Mouse (Mus musculus) stomach, embryonic 14.5 days (tissue): ENCODE measurements around the gene Slc44a2. TPM values are rescaled to one million over a fixed set of nuclear protein-coding genes. Genes with fewer than 3 reads are reported as not detected.

Experiments
- ATAC-seq: fragments of 200-750 bp; cut with Nextera tagmentation; 2 replicates; pipeline ENCODE4 v1.8.0; 2017; ENCODE audit warnings: low read depth, moderate TSS enrichment; ENCODE audit not compliant: insufficient number of reproducible peaks, insufficient read depth, low FRiP score
- H3K27ac ChIP-seq: fragments of 300-500 bp; sonication (generic); 2 replicates; pipeline ENCODE4 v1.5.1; 2014; ENCODE audit warnings: mild to moderate bottlenecking, low read length, moderate library complexity, mixed read lengths
- H3K27me3 ChIP-seq: fragments of 300-500 bp; sonication (generic); 2 replicates; pipeline ENCODE4 v1.6.1; 2014; ENCODE audit warnings: low read length, control low read depth, mixed read lengths; ENCODE audit not compliant: control insufficient read depth, insufficient read depth
- H3K36me3 ChIP-seq: fragments of 300-500 bp; sonication (generic); 2 replicates; pipeline ENCODE4 v1.6.1; 2014; ENCODE audit warnings: mild to moderate bottlenecking, control low read depth, low read length, moderate library complexity, mixed read lengths; ENCODE audit not compliant: control insufficient read depth, insufficient read depth
- H3K4me1 ChIP-seq: fragments of 300-500 bp; sonication (generic); 2 replicates; pipeline ENCODE4 v1.6.1; 2014; ENCODE audit warnings: low read length, control low read depth, mixed read lengths; ENCODE audit not compliant: control insufficient read depth, insufficient read depth
- H3K4me2 ChIP-seq: fragments of 300-500 bp; sonication (generic); replicated peaks from 2 replicates; pipeline ENCODE4 v1.6.1; 2014; ENCODE audit warnings: low read depth, low read length, control low read depth
- H3K4me3 ChIP-seq: fragments of 300-500 bp; sonication (generic); 2 replicates; pipeline ENCODE4 v1.5.1; 2014; ENCODE audit warnings: low read depth, low read length, control low read depth
- H3K9ac ChIP-seq: fragments of 300-500 bp; sonication (generic); replicated peaks from 2 replicates; pipeline ENCODE4 v1.6.1; 2014; ENCODE audit warnings: low read depth, mild to moderate bottlenecking, control low read depth, low read length, moderate library complexity, mixed read lengths
- H3K9me3 ChIP-seq: fragments of 300-500 bp; sonication (generic); 2 replicates; pipeline ENCODE4 v1.6.1; 2016; ENCODE audit warnings: low read depth, low read length, control low read depth; ENCODE audit not compliant: control insufficient read depth
- WGBS: fragments of 180-500 bp; shearing (Covaris S2); extraction: QIAGEN DNeasy Blood & Tissue Kit; methylation state at CpG from one replicate; pipeline ENCODE4 v1.1.7; 2014; 5-methylcytosine and 5-hydroxymethylcytosine counted together
- polyA plus RNA-seq: library from polyadenylated mRNA; unstranded; fragments of >200 nt; fragmentation: Nextera tagmentation; extraction: Ambion mirVana; gene quantifications from 2 replicates; pipeline ENCODE4 v1.2.1, GENCODE M21; 2014

The Slc44a2 gene
- polyA plus RNA-seq, 1 experiment from 2014 or later = 122 TPM

DNA sequence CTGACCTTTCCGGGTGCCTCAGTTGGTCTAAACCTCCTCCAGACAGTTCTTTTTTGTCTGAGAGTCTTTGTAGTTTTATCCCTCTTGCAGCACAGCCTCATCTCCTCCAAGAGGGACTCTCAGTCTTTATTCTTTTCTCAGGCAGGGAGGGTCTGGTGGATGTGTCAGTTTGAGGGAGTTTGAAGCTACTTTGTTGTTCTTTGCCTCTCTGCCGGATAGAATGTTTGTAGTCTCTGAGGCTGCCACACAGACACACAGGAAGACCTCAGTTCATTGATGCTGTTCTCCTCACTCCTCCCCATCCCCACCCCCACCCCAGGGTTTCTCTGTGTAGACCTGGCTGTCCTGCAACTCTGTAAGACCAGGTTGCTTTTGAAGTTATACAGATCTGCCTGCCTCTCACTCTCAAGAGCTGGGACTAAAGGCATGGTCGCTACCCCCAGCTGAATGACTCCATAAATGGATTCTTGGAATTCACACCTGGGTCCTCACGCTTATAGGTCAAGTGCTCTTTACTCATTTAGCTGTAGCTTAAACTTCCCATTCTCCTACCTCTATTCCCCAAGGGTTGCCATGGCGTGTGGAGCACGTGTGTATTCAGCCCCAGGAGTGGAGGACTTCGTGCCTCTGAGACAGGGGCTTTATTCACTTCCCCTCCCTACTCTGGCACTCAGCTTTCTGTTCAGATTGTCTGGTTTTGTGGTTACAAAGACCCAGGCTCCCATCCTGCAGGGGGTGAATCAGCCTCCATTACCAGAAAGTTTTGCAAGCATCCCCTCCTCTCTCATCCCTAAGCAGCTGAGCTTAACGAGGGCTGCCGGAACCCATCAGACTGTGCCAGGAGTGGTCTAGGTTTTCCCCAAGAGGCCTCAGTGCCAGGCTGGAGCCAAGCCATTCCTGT is 11.9 kb downstream of the Slc44a2 start:
- no peaks in the 10 kb centered on the region for H3K27me3 ChIP-seq
- no peak overlapping the region for H3K4me2 ChIP-seq
- H3K9ac ChIP-seq = no peak overlapping the region
- H3K36me3 ChIP-seq = no peaks in the 10 kb centered on the region
- whole genome bisulfite sequencing = 49% methylated on average over 9 of the region's 9 CpGs
- H3K9me3 ChIP-seq = no peaks in the 10 kb centered on the region
- 0 out of 2 replicates have a peak, but pooled peaks cover 4% of the 10 kb centered on the region for H3K4me1 ChIP-seq
- ATAC-seq = no peak
- H3K4me3 ChIP-seq = no peak overlapping the region
- no peak overlapping the region for H3K27ac ChIP-seq

DNA sequence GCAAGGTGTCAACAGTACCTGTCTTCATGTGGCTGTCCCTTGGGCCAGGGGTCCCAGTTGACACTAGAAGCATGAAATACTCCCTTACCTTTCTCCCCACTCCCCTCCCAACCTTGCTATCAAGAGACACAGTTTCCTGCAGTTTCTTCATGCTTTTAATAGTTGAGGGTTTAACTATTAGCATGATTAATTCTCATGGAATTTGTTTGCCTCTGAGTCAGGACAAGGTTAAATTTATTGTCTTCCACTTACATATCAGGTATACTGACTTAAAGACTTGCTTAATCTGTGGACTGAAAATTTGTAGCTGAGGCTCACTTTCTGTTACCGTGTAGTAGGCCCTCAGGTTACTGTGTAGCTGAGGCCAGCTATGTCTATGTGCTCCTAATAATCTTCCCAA is 13.0 kb downstream of the Slc44a2 start:
- WGBS = 57% methylated on average over 1 of the region's 1 CpGs
- no peaks in the 10 kb centered on the region for H3K27me3 ChIP-seq
- ATAC-seq = no peak
- 0 out of 2 replicates have a peak, but pooled peaks cover 4% of the 10 kb centered on the region for H3K4me1 ChIP-seq
- H3K4me2 ChIP-seq = no peak overlapping the region
- no peak overlapping the region for H3K4me3 ChIP-seq
- no peak overlapping the region for H3K27ac ChIP-seq
- no peaks in the 10 kb centered on the region for H3K36me3 ChIP-seq
- no peaks in the 10 kb centered on the region for H3K9me3 ChIP-seq
- H3K9ac ChIP-seq = no peak overlapping the region

DNA sequence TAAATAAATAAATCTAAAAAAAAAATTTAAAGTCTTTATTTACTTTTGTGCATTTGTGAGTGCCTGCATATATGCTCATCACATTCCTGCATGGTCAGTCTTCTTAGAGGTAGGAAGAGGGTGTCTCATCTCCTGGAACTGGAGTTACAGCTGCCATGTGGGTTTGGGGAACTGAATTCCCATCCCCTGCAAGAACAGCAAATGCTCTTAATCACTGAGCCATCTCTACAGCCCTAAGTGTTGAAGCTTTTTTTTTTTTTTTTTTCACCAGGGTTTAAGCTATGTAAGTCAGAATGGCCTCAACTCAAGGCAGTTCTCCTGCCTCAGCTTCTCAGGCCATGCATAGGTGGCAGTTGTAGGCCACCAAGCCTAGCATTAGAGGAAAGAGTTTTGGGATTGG is 14.2 kb downstream of the Slc44a2 start:
- H3K4me3 ChIP-seq = no peak overlapping the region
- no peaks in the 10 kb centered on the region for H3K27me3 ChIP-seq
- no peaks in the 10 kb centered on the region for H3K9me3 ChIP-seq
- 0 out of 2 replicates have a peak, but pooled peaks cover 4% of the 10 kb centered on the region for H3K4me1 ChIP-seq
- H3K27ac ChIP-seq = no peak overlapping the region
- no peak for ATAC-seq
- H3K4me2 ChIP-seq = no peak overlapping the region
- H3K9ac ChIP-seq = no peak overlapping the region
- H3K36me3 ChIP-seq = no peaks in the 10 kb centered on the region; the same call in 1 of the 2 replicates

DNA sequence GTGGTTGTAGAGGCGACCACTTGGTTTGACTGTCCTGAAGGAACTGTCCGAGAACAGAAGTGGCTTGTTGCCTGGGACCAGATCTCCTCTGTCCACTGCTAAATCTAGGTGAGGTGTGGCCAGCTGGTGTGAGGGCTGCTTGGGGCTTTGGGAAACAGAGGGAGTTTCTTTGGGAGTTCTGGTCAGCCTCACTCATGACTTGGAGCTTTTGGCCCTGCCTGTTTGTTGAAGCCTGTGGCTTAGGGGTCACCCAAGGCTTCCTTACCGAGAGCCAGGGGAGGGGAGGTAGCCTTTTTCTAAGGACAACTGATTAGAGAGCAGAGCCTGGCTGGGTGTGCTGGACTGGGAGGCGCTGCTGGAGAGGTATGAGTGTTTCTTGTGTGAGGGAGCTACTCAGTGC is 14.9 kb downstream of the Slc44a2 start:
- ATAC-seq = no peak
- no peaks in the 10 kb centered on the region for H3K27me3 ChIP-seq
- 79% methylated on average over 4 of the region's 4 CpGs for WGBS
- no peak overlapping the region for H3K4me2 ChIP-seq
- H3K36me3 ChIP-seq = peaks cover 4% of the 10 kb centered on the region; the same call in 1 of the 2 replicates
- no peak overlapping the region for H3K4me3 ChIP-seq
- H3K9ac ChIP-seq = no peak overlapping the region
- H3K9me3 ChIP-seq = no peaks in the 10 kb centered on the region
- H3K4me1 ChIP-seq = no peaks in the 10 kb centered on the region
- H3K27ac ChIP-seq = no peak overlapping the region

DNA sequence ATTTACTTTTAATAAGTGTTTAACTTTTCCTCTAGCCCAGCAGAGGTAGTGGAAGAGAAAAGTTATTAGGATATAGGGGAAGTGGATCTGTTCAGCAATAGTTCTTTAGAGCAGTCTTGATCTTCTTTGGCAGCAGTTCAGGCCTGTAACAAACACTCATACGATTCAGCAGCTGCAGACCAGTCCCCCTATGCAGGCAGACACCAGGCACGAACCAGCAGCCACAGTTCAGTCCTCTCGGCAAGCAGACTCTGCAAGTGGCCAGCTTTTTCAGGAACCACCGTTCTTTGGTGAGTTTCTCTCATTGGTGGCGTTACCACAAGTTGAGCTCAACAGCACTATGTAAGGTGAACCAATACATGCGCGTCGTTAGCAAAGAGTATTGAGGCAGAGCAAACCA is 16.0 kb downstream of the Slc44a2 start:
- peaks cover 9% of the 10 kb centered on the region for H3K36me3 ChIP-seq
- ATAC-seq = no peak
- H3K4me3 ChIP-seq = no peak overlapping the region
- H3K9me3 ChIP-seq = no peaks in the 10 kb centered on the region
- H3K27ac ChIP-seq = no peak overlapping the region
- H3K9ac ChIP-seq = no peak overlapping the region
- no peaks in the 10 kb centered on the region for H3K27me3 ChIP-seq
- no peaks in the 10 kb centered on the region for H3K4me1 ChIP-seq
- H3K4me2 ChIP-seq = no peak overlapping the region
- WGBS = 77% methylated on average over 8 of the region's 8 CpGs

DNA sequence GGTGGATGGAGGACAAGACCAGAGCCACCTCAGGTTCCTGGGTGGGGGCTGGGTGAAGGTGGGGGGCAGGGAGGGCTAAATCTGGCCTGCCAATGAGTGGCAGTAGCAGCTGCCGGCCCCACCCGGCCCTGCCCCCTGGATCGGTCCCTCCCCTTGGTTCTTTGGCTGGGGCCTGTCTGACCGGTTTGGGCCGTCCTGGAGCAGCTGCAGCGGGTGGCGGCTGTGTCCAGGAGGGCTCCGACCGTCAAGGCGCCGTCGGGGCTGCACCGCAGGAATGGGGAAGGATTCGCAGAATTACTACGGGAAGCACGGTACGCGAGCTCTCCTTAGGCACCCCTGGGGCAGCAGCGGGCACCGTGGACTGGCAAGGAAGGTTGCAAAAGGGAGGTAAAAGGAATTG is 17.2 kb downstream of the Slc44a2 start:
- H3K4me1 ChIP-seq = no peaks in the 10 kb centered on the region
- peak overlapping the region; percentile 36 for H3K9ac ChIP-seq
- peak; percentile 93 for ATAC-seq
- peak overlapping the region; percentile 79 for H3K27ac ChIP-seq
- peak overlapping the region; percentile 37 for H3K4me3 ChIP-seq
- no peaks in the 10 kb centered on the region for H3K27me3 ChIP-seq
- H3K9me3 ChIP-seq = no peaks in the 10 kb centered on the region
- peak overlapping the region; percentile 32 for H3K4me2 ChIP-seq
- peaks cover 21% of the 10 kb centered on the region for H3K36me3 ChIP-seq
- WGBS = 21% methylated on average over 20 of the region's 20 CpGs

DNA sequence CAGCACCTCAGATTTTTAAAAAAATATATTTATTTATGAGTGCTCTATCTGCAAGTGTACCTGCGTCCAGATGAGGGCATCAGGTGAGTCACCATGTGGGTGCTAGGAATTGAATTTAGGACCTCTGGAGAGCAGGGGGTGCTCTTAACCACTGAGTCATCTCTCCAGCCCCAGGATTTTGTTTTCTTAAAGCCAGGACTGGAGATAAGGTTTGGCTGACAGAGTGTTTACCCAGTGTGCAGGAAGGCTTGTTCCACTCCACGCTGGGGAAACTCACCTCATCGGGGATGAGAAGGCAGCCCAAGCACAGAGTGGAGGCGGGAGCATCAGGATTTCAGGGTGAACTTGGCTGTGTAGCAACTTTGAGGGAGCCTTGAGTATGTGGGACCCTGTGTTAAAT is 19.9 kb downstream of the Slc44a2 start:
- Histone ChIP-seq H3K9ac (no peak overlapping the region), H3K9me3 (no peaks in the 10 kb centered on the region), H3K4me3 (no peak overlapping the region), H3K4me1 (no peaks in the 10 kb centered on the region), H3K27me3 (no peaks in the 10 kb centered on the region), H3K4me2 (no peak overlapping the region), H3K36me3 (peaks cover 39% of the 10 kb centered on the region), H3K27ac (no peak overlapping the region)
- 60% methylated on average over 4 of the region's 4 CpGs for WGBS
- peak; percentile 47; the same call in 1 of the 2 replicates for ATAC-seq

DNA sequence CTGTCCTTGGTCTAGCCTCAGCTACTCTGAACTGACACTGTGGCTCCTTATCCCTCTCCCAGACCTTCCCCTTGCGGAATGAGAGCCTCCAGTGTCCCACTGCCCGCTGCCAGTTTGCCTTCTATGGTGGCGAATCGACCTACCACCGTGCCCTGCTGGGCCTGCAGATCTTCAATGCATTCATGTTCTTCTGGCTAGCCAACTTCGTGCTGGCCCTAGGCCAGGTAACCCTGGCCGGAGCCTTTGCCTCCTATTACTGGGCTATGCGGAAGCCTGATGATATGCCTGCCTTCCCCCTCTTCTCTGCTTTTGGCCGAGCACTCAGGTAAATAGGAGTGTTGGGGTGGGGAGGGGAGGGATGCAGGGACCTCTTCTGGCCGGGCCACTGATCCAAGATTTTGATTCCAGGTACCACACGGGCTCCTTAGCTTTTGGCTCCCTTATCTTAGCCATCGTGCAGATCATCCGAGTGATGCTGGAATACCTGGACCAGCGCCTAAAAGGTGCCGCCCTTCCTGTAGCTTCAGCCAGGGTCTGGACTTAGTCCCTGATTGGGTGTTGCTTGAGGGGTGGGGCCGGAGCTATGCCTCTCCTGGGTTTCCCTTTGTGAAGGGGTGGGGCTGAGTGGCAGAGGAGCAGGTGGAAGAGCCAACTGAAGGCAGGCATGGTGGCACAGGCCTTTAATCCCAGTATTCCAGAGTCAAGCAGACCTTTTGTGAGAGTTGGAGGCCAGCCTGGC is 26.3 kb downstream of the Slc44a2 start:
- 0 out of 2 replicates have a peak, but pooled peaks have one; percentile 37 for ATAC-seq
- Histone ChIP-seq H3K9ac (no peak overlapping the region), H3K9me3 (no peaks in the 10 kb centered on the region), H3K4me1 (no peaks in the 10 kb centered on the region), H3K4me2 (no peak overlapping the region), H3K27me3 (no peaks in the 10 kb centered on the region), H3K27ac (no peak overlapping the region), H3K4me3 (no peak overlapping the region), H3K36me3 (peaks cover 73% of the 10 kb centered on the region)
- WGBS = 74% methylated on average over 16 of the region's 16 CpGs
